Mouse (Mus musculus): ENCODE measurements around the gene Gm44805.

Gm44805 gene

DNA sequence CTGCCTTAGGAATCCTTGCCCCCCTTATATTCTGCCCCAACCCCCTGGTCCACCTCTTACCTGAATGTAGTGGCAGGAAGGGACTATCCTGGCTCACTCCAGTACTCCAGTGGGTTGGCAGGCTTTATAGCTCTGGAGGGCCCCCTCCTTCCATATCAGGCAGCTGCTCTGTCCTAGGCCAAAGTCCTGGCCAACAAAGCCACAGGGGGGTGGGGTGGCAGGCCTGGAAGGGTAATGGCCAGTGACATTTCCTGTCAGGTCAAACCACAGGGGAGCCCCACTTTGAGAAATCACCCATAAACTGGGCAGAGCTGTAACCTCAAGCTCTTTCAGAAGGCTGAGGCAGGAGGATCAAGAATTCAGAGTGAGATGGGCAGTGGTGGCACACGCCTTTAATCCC is 4.6 kb downstream of the Gm44805 start:
- no peak for DNase-seq

DNA sequence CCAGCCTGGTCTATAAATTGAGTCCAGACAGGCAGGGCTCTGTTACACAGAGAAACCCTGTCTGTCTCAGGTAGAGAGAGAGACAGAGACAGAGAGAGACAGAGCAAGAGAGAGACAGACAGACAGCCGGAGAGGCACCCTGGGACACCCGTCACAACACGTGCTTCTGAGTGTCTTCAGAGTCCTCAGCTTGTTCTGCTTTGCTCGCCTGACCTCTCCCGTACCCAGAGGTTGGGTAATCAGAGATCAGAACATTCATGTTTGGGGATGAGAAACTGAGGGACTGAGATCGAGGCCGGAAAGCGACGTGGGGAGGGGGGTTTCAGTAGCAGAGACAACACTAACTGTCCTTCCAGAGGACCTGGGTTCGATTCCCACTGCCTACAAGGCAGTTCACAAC is 5.4 kb downstream of the Gm44805 start:
- no peak for DNase-seq

- no peak for DNase-seq
These were observed 8.0 kb downstream of the Gm44805 start for GRCm38 (mm10) chr7:19673083-19673699.

DNA sequence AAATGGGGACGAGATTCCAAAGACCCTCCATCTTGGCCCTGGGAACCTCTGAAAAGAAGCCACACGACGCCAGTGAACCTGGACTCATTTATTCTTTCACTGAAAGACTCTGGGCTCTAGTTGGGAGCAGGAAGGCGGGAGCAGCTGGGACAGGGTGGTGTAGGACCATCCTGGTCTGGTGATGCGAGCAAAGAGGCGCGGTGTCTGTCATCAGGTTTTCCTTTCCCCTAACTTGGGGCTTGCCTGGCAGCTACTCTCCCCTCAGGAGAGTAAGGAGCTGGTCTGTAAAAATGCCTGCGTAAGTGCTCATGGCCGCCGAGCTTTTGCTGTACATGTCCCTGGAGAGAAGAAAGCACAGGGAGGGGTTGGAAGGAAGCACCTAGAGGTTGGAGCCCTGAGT is 9.7 kb downstream of the Gm44805 start:
- DNase-seq: no peak

DNA sequence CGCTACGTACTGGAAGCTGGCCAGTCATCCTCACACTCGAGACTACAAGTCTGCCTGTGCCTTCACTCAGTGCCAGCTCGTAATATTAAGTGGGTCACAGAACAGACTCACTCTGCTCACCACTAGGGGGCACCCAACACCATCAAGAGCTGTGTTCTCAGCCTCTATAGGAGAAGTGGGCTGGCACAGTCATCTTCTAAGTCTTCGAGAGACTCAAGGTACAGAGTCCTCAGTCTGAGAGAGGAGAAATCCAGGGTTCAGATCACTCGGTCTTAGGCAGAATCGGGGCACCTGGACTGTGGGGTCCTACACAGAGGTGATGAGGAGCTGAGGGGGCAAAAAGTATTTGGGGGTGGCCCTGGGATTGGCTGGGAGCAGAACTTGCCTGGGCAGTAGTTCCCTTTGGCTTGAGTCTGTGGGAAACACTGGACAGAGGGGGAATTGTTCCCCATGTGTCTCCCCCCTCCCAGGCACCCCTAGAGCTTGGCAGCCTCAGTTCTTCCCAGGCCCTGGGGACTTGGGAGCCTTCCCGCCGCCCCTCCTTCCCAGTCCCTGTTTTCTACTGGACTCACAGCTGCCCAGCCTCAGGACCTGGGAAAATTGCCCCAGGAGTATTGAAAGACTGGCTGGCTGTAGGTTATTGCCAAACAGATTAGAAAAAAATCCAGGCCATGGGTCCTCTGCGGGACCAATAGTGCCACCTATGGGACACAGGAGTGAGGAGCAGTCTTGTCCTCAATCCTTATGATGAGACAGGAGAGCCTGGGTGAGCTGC is 12.1 kb downstream of the Gm44805 start:
- peak; percentile 91 for DNase-seq

- DNase-seq: no peak
These were observed 13.8 kb downstream of the Gm44805 start for GRCm38 (mm10) chr7:19667434-19667833.

DNA sequence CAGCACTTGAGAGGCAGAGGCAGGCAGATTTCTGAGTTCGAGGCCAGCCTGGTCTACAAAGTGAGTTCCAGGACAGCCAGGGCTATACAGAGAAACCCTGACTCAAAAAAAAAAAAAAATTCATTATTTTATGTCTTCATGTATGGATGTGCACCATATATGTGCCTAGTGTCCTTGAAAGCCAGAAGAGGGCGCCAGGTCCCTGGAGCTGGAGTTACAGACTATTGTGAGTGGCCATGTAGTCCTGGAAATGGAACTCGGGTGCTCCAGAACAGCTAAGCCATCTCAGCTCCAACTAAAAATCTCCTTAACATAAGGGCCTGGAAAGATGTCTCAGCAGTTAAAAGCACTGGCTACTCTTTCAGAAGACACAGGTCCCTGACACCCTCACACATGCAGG is 14.5 kb downstream of the Gm44805 start:
- DNase-seq: no peak

- peak; percentile 96 for DNase-seq
These were observed 16.0 kb downstream of the Gm44805 start, which contains the start of gene Clptm1 for GRCm38 (mm10) chr7:19664955-19665841. Gene Clptm1, minus strand, starts transcription at chr7:19665033.

GRCm38 (mm10) chr7:19664455-19664954 is 16.7 kb downstream of the Gm44805 start:
- DNase-seq: no peak

DNA sequence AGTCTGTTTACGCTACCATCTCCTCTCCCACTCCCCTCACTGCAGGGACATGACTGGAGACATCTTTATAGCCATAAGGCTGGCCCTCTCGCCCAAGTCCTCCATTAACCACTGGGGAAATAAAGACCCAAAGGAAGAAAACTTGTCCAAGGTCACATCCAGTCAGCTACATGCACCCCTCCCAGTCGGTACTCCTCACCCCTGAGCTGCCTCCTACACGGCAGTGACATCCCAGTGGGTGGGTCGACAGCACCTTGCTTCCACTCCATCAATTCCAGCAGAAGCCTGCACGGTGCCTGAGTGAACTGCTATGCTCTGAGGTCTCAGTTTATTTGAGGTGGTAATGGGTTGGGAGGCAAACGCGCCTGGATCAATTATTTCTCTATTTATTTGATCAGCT is 17.3 kb downstream of the Gm44805 start:
- peak; percentile 34 for DNase-seq

DNA sequence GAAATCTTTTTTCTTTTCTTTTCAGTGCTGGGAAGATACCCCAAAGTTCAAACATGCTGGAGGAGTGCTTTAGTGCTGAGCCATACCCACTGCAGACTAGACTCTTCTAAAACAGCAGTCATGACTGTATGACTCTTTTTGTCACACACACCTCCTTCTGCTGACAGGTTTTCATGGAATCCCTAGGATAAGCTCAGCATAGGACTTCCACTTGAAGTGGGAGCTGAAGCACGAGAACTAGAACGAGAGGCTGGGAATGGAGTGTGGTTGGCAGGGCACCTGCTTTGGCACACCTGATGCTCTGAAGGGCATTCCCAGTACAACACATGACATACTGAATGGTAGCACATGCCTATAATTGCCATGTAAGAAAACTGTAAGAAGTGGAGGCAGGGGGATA is 28.6 kb downstream of the Gm44805 start:
- no peak for DNase-seq

- DNase-seq: no peak
These were observed 30.0 kb downstream of the Gm44805 start for GRCm38 (mm10) chr7:19651063-19651786.

DNA sequence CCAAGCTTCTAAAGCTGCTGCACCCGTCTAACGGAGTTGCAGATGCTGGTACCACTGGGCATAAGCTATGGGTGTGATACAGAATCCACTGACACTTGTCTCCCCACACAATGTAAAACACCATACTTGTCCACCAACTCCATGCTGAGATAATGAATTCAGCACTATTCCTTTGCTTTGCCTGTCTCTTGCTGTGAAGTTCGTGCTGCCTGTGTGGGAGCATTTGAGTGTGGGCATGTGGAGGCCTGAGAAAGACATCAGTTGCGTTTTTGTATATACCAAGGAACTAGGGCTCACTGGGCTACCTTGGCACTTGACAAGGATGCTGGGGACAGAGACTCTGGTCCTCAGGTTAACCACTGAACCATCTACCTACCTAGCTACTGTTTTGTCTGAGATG is 40.0 kb downstream of the Gm44805 start:
- no peak for DNase-seq

DNA sequence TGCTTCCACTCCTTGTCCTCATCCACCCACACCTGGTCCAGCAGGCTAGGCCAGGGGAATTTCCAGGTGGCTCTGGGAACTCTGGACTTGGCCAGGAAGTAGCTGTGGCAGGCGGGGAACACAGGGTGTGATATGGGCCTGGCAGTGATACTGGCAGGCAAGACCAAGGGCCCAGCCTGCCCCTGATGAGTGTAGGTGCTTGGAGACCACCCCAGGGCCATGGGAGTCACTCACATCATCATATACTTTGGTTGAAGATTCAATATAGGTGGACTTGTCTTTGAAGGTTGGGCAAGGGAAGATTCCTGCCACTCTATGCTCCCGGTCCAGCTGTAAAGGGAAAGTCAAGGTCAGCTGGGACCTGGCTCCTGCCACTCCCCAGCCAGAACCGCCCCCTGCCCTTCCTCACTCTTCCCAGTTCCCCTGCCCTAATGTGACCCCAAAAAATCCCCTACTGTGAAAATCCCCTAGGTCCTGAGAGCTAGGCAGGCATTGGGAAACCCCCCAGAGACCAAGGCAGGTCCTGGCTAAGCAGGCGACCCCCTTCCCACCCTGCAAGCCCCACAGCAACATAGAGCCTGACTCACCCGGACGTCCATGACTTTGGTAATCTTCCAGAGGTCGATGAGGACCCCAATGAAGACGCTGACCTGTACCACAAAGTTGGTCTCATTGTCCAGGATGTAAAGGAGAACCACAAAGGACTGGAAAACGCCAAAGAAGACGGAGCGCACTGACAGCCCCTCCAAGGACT is 46.0 kb downstream of the Gm44805 start:
- DNase-seq: no peak

GRCm38 (mm10) chr7:19634591-19634990 is 46.6 kb downstream of the Gm44805 start:
- no peak for DNase-seq

DNA sequence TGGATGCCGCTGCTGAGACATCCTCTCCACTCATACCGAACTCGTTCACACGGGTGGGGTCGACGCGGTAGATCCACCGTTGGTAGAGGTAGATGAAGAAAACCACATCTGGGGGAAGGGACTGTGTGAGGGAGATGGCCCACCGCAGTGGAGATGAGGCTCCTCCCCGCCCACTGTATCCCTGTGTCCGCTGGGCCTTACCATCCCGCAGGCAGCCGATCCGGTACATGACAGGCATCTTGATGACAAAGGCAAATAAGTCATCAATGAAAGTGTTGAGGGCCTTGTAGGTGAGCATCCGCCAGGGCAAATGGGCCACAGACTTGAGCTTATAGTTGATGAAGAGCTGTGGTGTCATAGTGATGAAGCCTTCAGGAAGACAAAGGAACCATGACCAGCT is 47.4 kb downstream of the Gm44805 start:
- no peak for DNase-seq

DNA sequence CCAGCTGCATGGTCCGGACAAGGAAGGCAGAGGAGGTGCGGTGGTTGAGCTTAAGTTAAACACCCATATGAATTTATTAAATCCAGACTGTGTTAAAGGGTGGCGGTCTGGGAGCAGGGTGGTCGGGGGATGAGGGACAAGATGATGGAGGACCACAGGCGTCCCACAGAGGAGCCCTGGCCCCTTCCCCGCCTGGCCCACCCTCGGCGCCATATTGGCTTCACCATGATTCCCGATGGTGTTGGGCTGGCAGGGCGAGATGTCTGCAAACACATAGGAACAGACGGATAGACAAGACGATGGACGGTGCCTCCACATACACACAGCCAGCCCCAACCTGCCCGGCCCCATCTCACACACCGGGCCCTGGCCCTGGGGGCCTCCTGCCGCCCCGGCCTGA is 48.0 kb downstream of the Gm44805 start:
- no peak for DNase-seq

- DNase-seq: no peak
These were observed 48.5 kb downstream of the Gm44805 start for GRCm38 (mm10) chr7:19632720-19633119.

DNA sequence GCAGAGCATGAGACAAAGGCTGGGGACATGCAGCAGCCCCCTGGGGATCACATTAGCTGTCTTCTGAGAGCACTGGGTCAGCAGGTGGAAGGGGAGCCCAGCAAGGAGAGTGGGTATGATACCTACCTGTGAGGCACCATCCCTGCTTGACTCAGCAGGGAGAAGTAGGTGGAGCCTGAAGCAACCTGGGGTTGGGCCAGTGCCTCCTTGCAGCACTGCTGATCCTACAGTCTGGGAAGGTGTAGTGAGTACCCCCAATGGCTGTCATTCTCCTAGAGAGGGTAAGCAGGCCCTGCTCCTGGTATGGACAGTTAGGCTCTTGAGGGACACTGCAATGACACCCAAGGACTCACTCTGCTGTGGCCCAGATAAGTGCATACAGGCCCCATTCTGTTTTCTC is 48.9 kb downstream of the Gm44805 start:
- DNase-seq: no peak

- DNase-seq: peak; percentile 83
These were observed 51.9 kb downstream of the Gm44805 start, which contains the start of gene Relb for GRCm38 (mm10) chr7:19629361-19629734. Gene Relb, minus strand, starts transcription at chr7:19629438.

GRCm38 (mm10) chr7:19628536-19629360 is 52.5 kb downstream of the Gm44805 start:
- DNase-seq: peak; percentile 75

Data from cerebellum, adult 11 months (tissue).